Mouse (Mus musculus): Measurements from ENCODE around the gene Gstp2. TPM values are rescaled to one million over a fixed set of nuclear protein-coding genes. Genes with fewer than 3 reads are reported as not detected.
A peak's percentile ranks its signal among the peaks of the same experiment; 100 is the strongest.

Gene Gstp2
- polyA plus RNA-seq, 1 experiment from 2014 or later: 2.6 TPM

DNA sequence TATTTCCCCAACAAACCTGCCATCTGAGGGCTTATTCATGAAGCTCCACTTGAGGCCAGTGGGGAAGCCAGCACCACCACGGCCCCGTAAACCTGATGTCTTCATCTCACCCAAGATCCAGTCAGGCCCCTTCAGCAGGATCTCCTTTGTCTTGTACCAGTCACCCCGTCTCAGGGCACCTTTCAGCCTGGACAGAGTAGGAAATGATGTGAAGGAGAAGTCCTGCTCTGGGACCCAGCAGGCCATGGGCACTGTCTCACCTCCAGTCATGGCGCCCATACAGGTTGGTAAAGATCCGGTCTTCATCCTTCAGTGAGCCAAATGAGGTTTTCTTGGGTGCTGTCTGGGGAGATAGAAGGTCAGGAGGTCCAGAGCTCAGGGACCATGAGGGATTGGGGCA is 34.7 kb downstream of the Gstp2 start:
- H3K9me3 ChIP-seq (ENCODE audit: control insufficient read depth, low read length): no peaks in the 10 kb centered on the region
- no peak overlapping the region for H3K27ac ChIP-seq (ENCODE audit: low read depth, low read length)
- no peak for ATAC-seq
- no peak overlapping the region for H3K9ac ChIP-seq (ENCODE audit: low read depth, low read length)
- 93% methylated on average over 5 of the region's 5 CpGs for WGBS
- no peak overlapping the region for H3K4me3 ChIP-seq (ENCODE audit: low read length)
- H3K4me2 ChIP-seq (ENCODE audit: low read length): no peak overlapping the region
- H3K4me1 ChIP-seq (ENCODE audit: control insufficient read depth, insufficient read depth, low read depth, low read length): peaks cover 12% of the 10 kb centered on the region
- H3K36me3 ChIP-seq (ENCODE audit: control insufficient read depth, insufficient read depth, low read length): peaks cover 11% of the 10 kb centered on the region
- H3K27me3 ChIP-seq (replicated peaks; ENCODE audit: control insufficient read depth, insufficient read depth, low read length): no peaks in the 10 kb centered on the region

GRCm38 (mm10) chr19:4005971-4006370 is 39.9 kb downstream of the Gstp2 start:
- peaks cover 15% of the 10 kb centered on the region for H3K36me3 ChIP-seq (ENCODE audit: control insufficient read depth, insufficient read depth, low read length)

DNA sequence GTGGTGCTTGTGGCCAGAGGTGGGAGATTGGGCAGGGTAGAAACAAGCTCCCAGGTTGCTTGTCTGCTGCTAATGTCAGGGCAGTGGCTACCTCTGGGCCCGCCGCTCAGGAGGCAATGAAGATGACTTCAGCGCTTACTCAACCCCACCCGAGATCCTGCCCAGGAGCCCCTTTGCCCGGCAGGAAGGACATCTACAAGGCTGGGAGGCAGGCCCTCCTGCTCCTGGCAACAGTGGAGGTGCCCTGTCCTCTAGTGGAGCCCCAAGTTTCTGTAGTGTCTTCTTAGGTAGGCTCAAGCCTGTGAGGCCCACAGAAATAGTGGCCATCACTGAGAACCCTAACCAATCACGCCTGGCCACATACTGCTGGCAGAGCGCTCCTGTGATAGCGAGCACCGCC is 40.7 kb downstream of the Gstp2 start:
- H3K27me3 ChIP-seq (replicated peaks; ENCODE audit: control insufficient read depth, insufficient read depth, low read length): no peaks in the 10 kb centered on the region

More at GRCm38 (mm10) chr19:4005971-4006370, 39.9 kb downstream of the Gstp2 start:
- Histone ChIP-seq H3K4me2 (ENCODE audit: low read length) (no peak overlapping the region), H3K9ac (ENCODE audit: low read depth, low read length) (no peak overlapping the region), H3K27me3 (replicated peaks; ENCODE audit: control insufficient read depth, insufficient read depth, low read length) (no peaks in the 10 kb centered on the region), H3K4me1 (ENCODE audit: control insufficient read depth, insufficient read depth, low read depth, low read length) (peaks cover 8% of the 10 kb centered on the region), H3K4me3 (ENCODE audit: low read length) (no peak overlapping the region), H3K27ac (ENCODE audit: low read depth, low read length) (no peak overlapping the region), H3K9me3 (ENCODE audit: control insufficient read depth, low read length) (no peaks in the 10 kb centered on the region)
- WGBS: 88% methylated on average over 8 of the region's 8 CpGs
- no peak for ATAC-seq

DNA sequence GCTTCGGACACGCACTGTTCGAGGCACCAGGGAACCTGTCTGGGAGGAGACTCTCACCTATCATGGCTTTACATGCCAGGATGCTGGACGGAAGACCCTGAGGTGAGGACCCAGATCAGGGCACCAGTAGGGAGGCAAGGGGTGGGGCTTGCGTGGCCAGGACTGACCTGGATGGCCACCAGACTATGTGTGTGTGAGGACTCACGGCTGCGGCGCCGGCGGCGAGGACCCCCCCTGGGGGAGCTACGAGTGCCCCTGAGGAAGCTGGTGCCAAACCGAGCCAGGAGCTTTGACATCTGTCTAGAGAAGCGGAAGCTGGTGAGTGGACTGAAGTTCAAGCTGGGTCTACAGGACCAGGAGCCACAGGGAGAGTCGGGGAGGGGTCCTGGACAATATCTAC is 41.5 kb downstream of the Gstp2 start:
- Histone ChIP-seq H3K9me3 (ENCODE audit: control insufficient read depth, low read length) (no peaks in the 10 kb centered on the region), H3K4me2 (ENCODE audit: low read length) (no peak overlapping the region), H3K9ac (ENCODE audit: low read depth, low read length) (no peak overlapping the region), H3K36me3 (ENCODE audit: control insufficient read depth, insufficient read depth, low read length) (peaks cover 15% of the 10 kb centered on the region), H3K4me1 (ENCODE audit: control insufficient read depth, insufficient read depth, low read depth, low read length) (peaks cover 9% of the 10 kb centered on the region), H3K27me3 (replicated peaks; ENCODE audit: control insufficient read depth, insufficient read depth, low read length) (no peaks in the 10 kb centered on the region), H3K27ac (ENCODE audit: low read depth, low read length) (no peak overlapping the region), H3K4me3 (ENCODE audit: low read length) (no peak overlapping the region)
- 85% methylated on average over 15 of the region's 15 CpGs for WGBS
- ATAC-seq: no peak

More for the DNA sequence above, 40.7 kb downstream of the Gstp2 start:
- Histone ChIP-seq H3K4me2 (ENCODE audit: low read length) (no peak overlapping the region), H3K9me3 (ENCODE audit: control insufficient read depth, low read length) (no peaks in the 10 kb centered on the region), H3K4me1 (ENCODE audit: control insufficient read depth, insufficient read depth, low read depth, low read length) (peaks cover 9% of the 10 kb centered on the region), H3K9ac (ENCODE audit: low read depth, low read length) (no peak overlapping the region), H3K36me3 (ENCODE audit: control insufficient read depth, insufficient read depth, low read length) (peaks cover 15% of the 10 kb centered on the region), H3K4me3 (ENCODE audit: low read length) (no peak overlapping the region), H3K27ac (ENCODE audit: low read depth, low read length) (no peak overlapping the region)
- WGBS: 86% methylated on average over 9 of the region's 9 CpGs
- ATAC-seq: no peak

DNA sequence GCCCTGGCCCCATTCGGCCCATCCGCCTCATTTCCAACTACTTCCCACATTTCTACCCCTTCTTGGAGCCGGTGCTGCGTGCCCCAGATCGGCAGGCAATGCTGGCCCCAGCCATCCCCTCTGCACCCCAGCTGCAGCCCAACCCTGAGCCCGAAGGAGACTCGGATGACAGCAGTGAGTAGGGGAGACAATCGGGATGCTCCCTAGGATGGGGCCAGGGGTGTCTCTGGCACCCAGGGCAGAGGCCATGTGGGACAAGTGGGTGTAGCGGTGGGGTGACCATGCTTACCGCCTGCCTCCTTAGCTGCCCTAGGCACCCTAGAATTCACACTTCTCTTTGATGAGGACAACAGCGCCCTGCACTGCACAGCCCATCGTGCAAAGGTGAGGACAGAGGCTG is 42.2 kb downstream of the Gstp2 start:
- Histone ChIP-seq H3K27me3 (replicated peaks; ENCODE audit: control insufficient read depth, insufficient read depth, low read length) (no peaks in the 10 kb centered on the region), H3K4me1 (ENCODE audit: control insufficient read depth, insufficient read depth, low read depth, low read length) (peaks cover 9% of the 10 kb centered on the region), H3K4me3 (ENCODE audit: low read length) (no peak overlapping the region), H3K9ac (ENCODE audit: low read depth, low read length) (no peak overlapping the region), H3K4me2 (ENCODE audit: low read length) (no peak overlapping the region), H3K36me3 (ENCODE audit: control insufficient read depth, insufficient read depth, low read length) (peaks cover 12% of the 10 kb centered on the region), H3K27ac (ENCODE audit: low read depth, low read length) (no peak overlapping the region), H3K9me3 (ENCODE audit: control insufficient read depth, low read length) (no peaks in the 10 kb centered on the region)
- WGBS: 84% methylated on average over 12 of the region's 12 CpGs
- no peak for ATAC-seq

- ATAC-seq: no peak
- H3K4me2 ChIP-seq (ENCODE audit: low read length): no peak within 1 kb of the TSS
- 90% methylated on average over 1 of the region's 1 CpGs for WGBS
Measured at GRCm38 (mm10) chr19:4003112-4003511, 42.7 kb downstream of the Gstp2 start, which contains the start of gene Doc2g. Doc2g (plus strand) TSS chr19:4003313.

GRCm38 (mm10) chr19:4001752-4002151 is 44.1 kb downstream of the Gstp2 start:
- H3K4me1 ChIP-seq (ENCODE audit: control insufficient read depth, insufficient read depth, low read depth, low read length): peaks cover 9% of the 10 kb centered on the region
- no peak for ATAC-seq
- H3K9ac ChIP-seq (ENCODE audit: low read depth, low read length): no peak overlapping the region
- 93% methylated on average over 5 of the region's 5 CpGs for WGBS
- H3K4me2 ChIP-seq (ENCODE audit: low read length): no peak overlapping the region
- H3K27me3 ChIP-seq (replicated peaks; ENCODE audit: control insufficient read depth, insufficient read depth, low read length): no peaks in the 10 kb centered on the region
- H3K27ac ChIP-seq (ENCODE audit: low read depth, low read length): no peak overlapping the region; the same call in 1 of the 2 replicates
- H3K36me3 ChIP-seq (ENCODE audit: control insufficient read depth, insufficient read depth, low read length): peaks cover 6% of the 10 kb centered on the region; the same call in 1 of the 2 replicates
- H3K4me3 ChIP-seq (ENCODE audit: low read length): no peak overlapping the region
- no peaks in the 10 kb centered on the region for H3K9me3 ChIP-seq (ENCODE audit: control insufficient read depth, low read length)

More at GRCm38 (mm10) chr19:4003112-4003511, 42.7 kb downstream of the Gstp2 start, which contains the start of gene Doc2g:
- peaks cover 9% of the 10 kb centered on the region for H3K36me3 ChIP-seq (ENCODE audit: control insufficient read depth, insufficient read depth, low read length)
- no peak within 1 kb of the TSS for H3K27ac ChIP-seq (ENCODE audit: low read depth, low read length)
- no peaks in the 10 kb centered on the region for H3K27me3 ChIP-seq (replicated peaks; ENCODE audit: control insufficient read depth, insufficient read depth, low read length)
- H3K4me1 ChIP-seq (ENCODE audit: control insufficient read depth, insufficient read depth, low read depth, low read length): peaks cover 9% of the 10 kb centered on the region
- H3K9ac ChIP-seq (ENCODE audit: low read depth, low read length): no peak within 1 kb of the TSS
- H3K9me3 ChIP-seq (ENCODE audit: control insufficient read depth, low read length): no peaks in the 10 kb centered on the region
- H3K4me3 ChIP-seq (ENCODE audit: low read length): no peak within 1 kb of the TSS

- peaks cover 3% of the 10 kb centered on the region; the same call in 1 of the 2 replicates for H3K36me3 ChIP-seq (ENCODE audit: control insufficient read depth, insufficient read depth, low read length)
- peak overlapping the region; percentile 87 for H3K9ac ChIP-seq (ENCODE audit: low read depth, low read length)
- no peaks in the 10 kb centered on the region for H3K9me3 ChIP-seq (ENCODE audit: control insufficient read depth, low read length)
- peak overlapping the region; percentile 77 for H3K4me2 ChIP-seq (ENCODE audit: low read length)
- H3K27ac ChIP-seq (ENCODE audit: low read depth, low read length): peak overlapping the region; percentile 91
- ATAC-seq: peak; percentile 6
- peaks cover 9% of the 10 kb centered on the region for H3K4me1 ChIP-seq (ENCODE audit: control insufficient read depth, insufficient read depth, low read depth, low read length)
- 22% methylated on average over 17 of the region's 17 CpGs for WGBS
- no peaks in the 10 kb centered on the region for H3K27me3 ChIP-seq (replicated peaks; ENCODE audit: control insufficient read depth, insufficient read depth, low read length)
- peak overlapping the region; percentile 73 for H3K4me3 ChIP-seq (ENCODE audit: low read length)
Measured at GRCm38 (mm10) chr19:4000949-4001525, 44.8 kb downstream of the Gstp2 start.

GRCm38 (mm10) chr19:4000119-4000900 is 45.5 kb downstream of the Gstp2 start, which contains the start of the genes Nudt8 and Gm49405:
Nudt8 (plus strand) TSS chr19:4000580.
Gm49405 (plus strand) TSS chr19:4000626.
- H3K9ac ChIP-seq (ENCODE audit: low read depth, low read length): peak within 1 kb of the TSS; percentile 87
- H3K4me2 ChIP-seq (ENCODE audit: low read length): peak within 1 kb of the TSS; percentile 77
- peak within 1 kb of the TSS; percentile 91 for H3K27ac ChIP-seq (ENCODE audit: low read depth, low read length)
- peak; percentile 93 for ATAC-seq
- H3K4me3 ChIP-seq (ENCODE audit: low read length): peak within 1 kb of the TSS; percentile 73
- H3K9me3 ChIP-seq (ENCODE audit: control insufficient read depth, low read length): no peaks in the 10 kb centered on the region
- H3K36me3 ChIP-seq (ENCODE audit: control insufficient read depth, insufficient read depth, low read length): no peaks in the 10 kb centered on the region
- under 1% methylated on average over 64 of the region's 64 CpGs for WGBS
- no peaks in the 10 kb centered on the region for H3K27me3 ChIP-seq (replicated peaks; ENCODE audit: control insufficient read depth, insufficient read depth, low read length)
- H3K4me1 ChIP-seq (ENCODE audit: control insufficient read depth, insufficient read depth, low read depth, low read length): peaks cover 9% of the 10 kb centered on the region
